Mouse (Mus musculus) hindbrain, embryonic 14.5 days (tissue): ENCODE measurements around the gene AC129217.1. TPM values are rescaled to one million over a fixed set of nuclear protein-coding genes. Genes with fewer than 3 reads are reported as not detected.

Source experiments
- ATAC-seq: fragments of 200-750 bp; cut with Nextera tagmentation; 2 replicates; pipeline ENCODE4 v1.8.0; 2017; ENCODE audit warnings: moderate number of reproducible peaks, mild to moderate bottlenecking, moderate TSS enrichment, moderate library complexity; ENCODE audit not compliant: low FRiP score
- DNase-seq: peaks from one replicate; pipeline ENCODE4 v3.0.0-alpha.2; 2015; ENCODE audit warnings: low spot score
- H3K27ac ChIP-seq: fragments of 300-500 bp; sonication (generic); 2 replicates; pipeline ENCODE4 v1.5.1; 2014; ENCODE audit warnings: mild to moderate bottlenecking, moderate library complexity
- H3K27me3 ChIP-seq: fragments of 300-500 bp; sonication (generic); 2 replicates; pipeline ENCODE4 v1.6.1; 2014; ENCODE audit warnings: mild to moderate bottlenecking, low read length, mixed read lengths; ENCODE audit not compliant: control insufficient read depth, insufficient read depth
- H3K36me3 ChIP-seq: fragments of 300-500 bp; sonication (generic); replicated peaks from 2 replicates; pipeline ENCODE4 v1.6.1; 2014; ENCODE audit not compliant: control insufficient read depth, insufficient read depth
- H3K4me1 ChIP-seq: fragments of 300-500 bp; sonication (generic); replicated peaks from 2 replicates; pipeline ENCODE4 v1.6.1; 2014; ENCODE audit warnings: antibody characterized with exemption, low read length, mixed read lengths; ENCODE audit not compliant: control insufficient read depth, insufficient read depth
- H3K4me2 ChIP-seq: fragments of 300-500 bp; sonication (generic); replicated peaks from 2 replicates; pipeline ENCODE4 v1.6.1; 2014; ENCODE audit warnings: mild to moderate bottlenecking, moderate library complexity
- H3K4me3 ChIP-seq: fragments of 300-500 bp; sonication (generic); replicated peaks from 2 replicates; pipeline ENCODE4 v1.5.1; 2014; ENCODE audit warnings: mild to moderate bottlenecking, low read length
- H3K9ac ChIP-seq: fragments of 300-500 bp; sonication (generic); 2 replicates; pipeline ENCODE4 v1.6.1; 2014
- H3K9me3 ChIP-seq: fragments of 300-500 bp; sonication (generic); 2 replicates; pipeline ENCODE4 v1.6.1; 2016; ENCODE audit warnings: low read length; ENCODE audit not compliant: control insufficient read depth
- WGBS: fragments of 180-500 bp; shearing (Covaris S2); extraction: QIAGEN DNeasy Blood & Tissue Kit; methylation state at CpG from one replicate; pipeline ENCODE4 v1.1.7; 2014; 5-methylcytosine and 5-hydroxymethylcytosine counted together
- polyA plus RNA-seq: library from polyadenylated mRNA; unstranded; fragments of >200 nt; fragmentation: Nextera tagmentation; extraction: Ambion mirVana; gene quantifications from 2 replicates; pipeline ENCODE4 v1.2.1, GENCODE M21; 2014

Gene AC129217.1
- polyA plus RNA-seq, 1 experiment from 2014 or later, result not detected

- H3K27ac ChIP-seq, result no peak overlapping the region
- peaks cover 37% of the 10 kb centered on the region for H3K36me3 ChIP-seq
- H3K4me1 ChIP-seq, result peaks cover 11% of the 10 kb centered on the region; the same call in 1 of the 2 replicates
- ATAC-seq, result no peak
- no peak for DNase-seq
- WGBS, result 85% methylated on average over 9 of the region's 9 CpGs
- H3K27me3 ChIP-seq, result no peaks in the 10 kb centered on the region
- H3K9me3 ChIP-seq, result no peaks in the 10 kb centered on the region
- peak overlapping the region; percentile 84 for H3K4me2 ChIP-seq
- H3K9ac ChIP-seq, result peak overlapping the region; percentile 22
- peak overlapping the region; percentile 44 for H3K4me3 ChIP-seq
Measured at GRCm38 (mm10) chr19:8803204-8803780, 26.3 kb upstream of the AC129217.1 start.

DNA sequence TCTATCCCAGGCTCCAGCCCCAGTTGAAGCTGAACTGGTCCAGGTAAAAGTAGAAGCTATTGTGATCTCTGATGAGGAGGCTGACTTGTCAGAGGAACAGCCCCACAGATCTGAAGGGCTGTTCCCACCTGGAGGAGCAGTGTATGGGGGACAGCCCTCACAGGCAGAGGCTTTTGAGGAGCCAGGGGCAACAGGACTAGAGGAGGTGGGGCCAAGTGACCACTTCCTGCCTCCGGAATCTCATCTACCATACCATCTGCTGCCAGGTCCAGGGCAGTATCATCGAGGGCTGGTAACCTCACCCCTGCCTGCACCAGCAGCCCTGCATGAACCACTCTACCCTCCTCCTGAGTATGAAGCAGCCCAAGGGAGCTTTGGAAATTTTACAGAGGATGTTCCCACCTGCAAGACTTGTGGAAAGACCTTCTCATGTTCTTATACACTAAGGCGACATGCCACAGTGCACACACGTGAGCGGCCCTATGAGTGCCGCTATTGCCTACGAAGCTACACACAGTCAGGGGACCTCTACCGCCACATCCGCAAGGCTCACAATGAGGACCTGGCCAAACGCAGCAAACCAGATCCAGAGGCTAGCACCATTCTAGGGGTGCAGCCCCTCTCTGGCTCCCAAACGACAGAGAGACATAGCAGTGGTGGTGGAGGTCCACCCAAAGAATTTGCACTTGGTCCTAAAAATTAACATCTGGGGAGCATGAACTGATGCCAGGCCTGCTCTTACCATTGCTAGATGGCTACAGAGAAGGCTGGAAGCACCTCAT is 25.5 kb upstream of the AC129217.1 start:
- H3K36me3 ChIP-seq, result peaks cover 45% of the 10 kb centered on the region
- ATAC-seq, result no peak
- no peaks in the 10 kb centered on the region for H3K27me3 ChIP-seq
- H3K27ac ChIP-seq, result no peak overlapping the region
- 90% methylated on average over 11 of the region's 11 CpGs for WGBS
- H3K9ac ChIP-seq, result no peak overlapping the region
- peaks cover 11% of the 10 kb centered on the region; the same call in 1 of the 2 replicates for H3K4me1 ChIP-seq
- DNase-seq, result no peak
- no peak overlapping the region for H3K4me3 ChIP-seq
- no peaks in the 10 kb centered on the region for H3K9me3 ChIP-seq
- no peak overlapping the region for H3K4me2 ChIP-seq

DNA sequence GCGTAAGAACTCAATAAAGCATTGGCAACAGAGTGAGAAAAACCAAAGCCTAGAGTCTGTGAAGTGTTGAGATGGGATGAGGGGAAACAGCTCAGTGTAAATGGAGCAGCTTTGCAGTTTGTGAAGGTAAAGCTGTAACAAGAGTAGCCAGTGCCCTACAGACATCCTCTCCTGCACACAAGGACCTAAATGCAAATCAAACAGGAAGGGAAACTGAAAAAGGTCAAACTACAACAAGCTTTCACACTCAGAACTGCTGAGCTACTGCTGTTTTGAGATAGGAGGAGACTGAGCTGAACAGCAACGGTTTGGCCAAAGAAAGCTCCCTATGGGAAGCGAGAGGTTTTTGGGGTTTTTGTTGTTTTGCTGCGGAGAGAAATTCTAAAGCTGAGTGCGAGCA is 22.8 kb upstream of the AC129217.1 start:
- no peaks in the 10 kb centered on the region for H3K9me3 ChIP-seq
- H3K27ac ChIP-seq, result no peak overlapping the region
- H3K4me1 ChIP-seq, result peaks cover 7% of the 10 kb centered on the region; the same call in 1 of the 2 replicates
- no peak overlapping the region for H3K4me3 ChIP-seq
- ATAC-seq (no peak), DNase-seq (no peak)
- peaks cover 66% of the 10 kb centered on the region for H3K36me3 ChIP-seq
- no peak overlapping the region for H3K4me2 ChIP-seq
- H3K9ac ChIP-seq, result no peak overlapping the region
- H3K27me3 ChIP-seq, result no peaks in the 10 kb centered on the region
- 94% methylated on average over 5 of the region's 5 CpGs for WGBS

GRCm38 (mm10) chr19:8815812-8816211 is 13.8 kb upstream of the AC129217.1 start:
- Histone ChIP-seq H3K9me3 (no peaks in the 10 kb centered on the region), H3K36me3 (peaks cover 45% of the 10 kb centered on the region)
- 75% methylated on average over 11 of the region's 11 CpGs for WGBS

DNA sequence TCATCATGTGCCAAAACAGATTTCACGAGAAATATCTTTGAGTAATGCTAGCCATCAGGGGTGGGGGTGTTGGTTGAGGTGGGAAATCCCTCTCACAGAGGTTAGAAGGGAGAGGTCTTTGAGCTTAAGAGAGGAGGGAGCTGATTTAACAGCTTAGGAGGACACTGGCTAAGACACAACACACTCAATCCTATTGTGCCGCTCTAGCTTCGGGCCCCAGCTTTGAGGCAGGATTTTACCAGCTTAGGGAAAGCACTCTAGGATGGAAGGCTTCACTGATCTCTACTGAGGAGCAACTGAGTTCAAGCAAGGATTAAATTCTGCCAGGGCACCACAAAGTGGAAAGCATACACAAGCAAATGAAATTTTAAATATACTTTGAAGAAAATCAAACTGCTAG is 12.6 kb upstream of the AC129217.1 start:
- Histone ChIP-seq H3K9ac (peak overlapping the region; percentile 84), H3K4me3 (0 out of 2 replicates have a peak overlapping the region, but pooled peaks have one; percentile 7), H3K27me3 (no peaks in the 10 kb centered on the region), H3K4me1 (peaks cover 32% of the 10 kb centered on the region), H3K4me2 (peak overlapping the region; percentile 76), H3K9me3 (no peaks in the 10 kb centered on the region), H3K36me3 (peaks cover 35% of the 10 kb centered on the region), H3K27ac (no peak overlapping the region)
- DNase-seq, result no peak
- ATAC-seq, result no peak
- WGBS, result 68% methylated on average over 3 of the region's 3 CpGs

More at GRCm38 (mm10) chr19:8815812-8816211, 13.8 kb upstream of the AC129217.1 start:
- peaks cover 22% of the 10 kb centered on the region for H3K4me1 ChIP-seq
- H3K4me2 ChIP-seq, result peak overlapping the region; percentile 17; the same call in 1 of the 2 replicates
- no peak overlapping the region for H3K27ac ChIP-seq
- H3K27me3 ChIP-seq, result no peaks in the 10 kb centered on the region
- ATAC-seq, result no peak
- no peak overlapping the region for H3K4me3 ChIP-seq
- no peak overlapping the region for H3K9ac ChIP-seq
- no peak for DNase-seq

- DNase-seq (no peak), ATAC-seq (no peak)
- Histone ChIP-seq H3K27me3 (no peaks in the 10 kb centered on the region), H3K4me3 (peak overlapping the region; percentile 90), H3K4me1 (peaks cover 45% of the 10 kb centered on the region), H3K36me3 (peaks cover 29% of the 10 kb centered on the region), H3K4me2 (peak overlapping the region; percentile 76), H3K9ac (peak overlapping the region; percentile 84), H3K27ac (peak overlapping the region; percentile 96), H3K9me3 (no peaks in the 10 kb centered on the region)
- 32% methylated on average over 14 of the region's 14 CpGs for WGBS
Measured at GRCm38 (mm10) chr19:8818301-8818798, 11.2 kb upstream of the AC129217.1 start.

DNA sequence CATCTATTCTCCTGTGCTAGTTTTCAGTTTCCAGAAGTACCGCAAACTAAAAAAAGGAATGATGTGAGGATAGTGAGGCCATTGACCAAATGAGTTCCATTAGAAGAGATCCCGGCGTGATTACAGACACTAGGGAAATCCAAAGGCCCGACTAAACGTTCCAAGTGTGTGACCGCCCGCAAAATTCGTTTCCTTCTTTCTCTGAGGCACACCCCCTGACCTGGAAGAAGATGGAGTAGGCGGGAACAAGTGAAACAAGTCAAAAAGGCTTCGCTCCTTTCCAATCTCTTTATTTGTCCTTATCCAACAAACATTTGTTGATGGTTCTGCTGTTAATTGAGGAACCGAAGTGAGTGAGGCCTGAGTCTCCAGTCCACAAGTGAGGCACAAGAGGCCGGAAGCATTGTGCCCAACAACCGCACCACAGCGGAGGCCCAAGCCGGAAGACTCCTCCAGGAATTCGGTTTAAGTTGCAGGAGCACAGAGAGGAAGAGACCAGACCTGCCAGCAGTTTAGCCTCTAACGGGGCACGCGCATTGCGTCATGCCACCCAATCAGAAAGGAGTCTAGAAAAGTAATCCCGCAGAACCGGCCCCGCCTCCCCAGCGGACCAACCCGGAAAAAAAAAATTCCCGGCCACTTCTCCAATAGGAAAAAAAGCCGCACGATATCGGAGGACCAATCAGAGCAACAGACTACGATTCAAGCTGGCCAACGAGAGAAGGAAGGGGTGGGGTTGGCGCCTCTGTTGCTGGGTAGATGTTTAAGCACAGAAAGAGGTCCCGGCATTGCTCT is 10.6 kb upstream of the AC129217.1 start, which contains the start of gene Ttc9c:
Gene Ttc9c, minus strand, starts transcription at position 533 of the 795 bp plus-strand sequence.
- peak; percentile 99 for DNase-seq
- peak within 1 kb of the TSS; percentile 96 for H3K27ac ChIP-seq
- under 1% methylated on average over 33 of the region's 33 CpGs for WGBS
- H3K9me3 ChIP-seq, result no peaks in the 10 kb centered on the region
- H3K27me3 ChIP-seq, result no peaks in the 10 kb centered on the region
- H3K4me1 ChIP-seq, result peaks cover 47% of the 10 kb centered on the region
- peak; percentile 93 for ATAC-seq
- peak within 1 kb of the TSS; percentile 76 for H3K4me2 ChIP-seq
- peak within 1 kb of the TSS; percentile 90 for H3K9ac ChIP-seq
- H3K36me3 ChIP-seq, result peaks cover 30% of the 10 kb centered on the region
- peak within 1 kb of the TSS; percentile 90 for H3K4me3 ChIP-seq

DNA sequence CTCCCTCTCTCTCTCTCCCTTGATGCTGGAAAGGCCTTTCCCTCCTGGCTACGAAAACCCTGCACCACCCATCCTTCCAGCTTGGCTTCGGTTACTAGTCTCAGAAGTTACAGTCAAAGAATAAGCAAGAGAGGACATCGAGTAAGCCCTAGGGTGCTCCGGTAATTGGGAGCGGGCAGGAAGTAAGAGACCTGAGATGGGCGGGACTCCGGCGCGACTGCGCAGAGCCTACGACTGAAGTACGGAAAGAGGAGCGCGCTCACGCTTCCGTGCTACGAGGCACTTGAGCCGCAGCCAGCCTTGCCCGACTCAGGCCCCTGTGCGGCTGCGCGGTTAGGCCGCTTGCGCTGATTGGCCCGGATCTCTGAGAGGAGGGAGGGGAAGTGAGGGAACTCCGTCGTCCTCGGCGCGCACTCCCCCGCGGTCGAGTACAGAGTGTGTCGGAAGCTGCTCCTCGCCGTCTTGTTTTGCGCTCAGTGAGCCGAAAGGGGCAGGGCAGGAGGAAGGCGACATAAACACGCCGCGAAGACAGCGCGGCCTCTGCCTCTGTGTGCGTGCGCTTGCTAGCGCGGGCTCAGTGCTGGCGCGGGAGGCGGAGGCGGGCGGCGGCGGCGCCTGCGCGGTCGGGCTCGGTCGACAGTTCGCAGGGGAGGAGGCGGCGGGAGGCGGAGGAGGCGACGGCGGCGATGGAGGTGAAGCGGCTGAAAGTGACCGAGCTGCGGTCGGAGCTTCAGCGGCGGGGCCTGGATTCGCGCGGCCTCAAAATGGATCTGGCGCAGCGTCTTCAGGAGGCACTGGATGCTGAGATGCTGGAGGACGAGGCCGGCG is 9.8 kb upstream of the AC129217.1 start, which contains the start of gene Hnrnpul2:
Gene Hnrnpul2, plus strand, starts transcription at position 415 of the 828 bp plus-strand sequence.
- Histone ChIP-seq H3K4me3 (peak within 1 kb of the TSS; percentile 90), H3K27me3 (no peaks in the 10 kb centered on the region), H3K27ac (peak within 1 kb of the TSS; percentile 96), H3K9me3 (no peaks in the 10 kb centered on the region), H3K36me3 (peaks cover 31% of the 10 kb centered on the region), H3K4me1 (peaks cover 47% of the 10 kb centered on the region), H3K9ac (peak within 1 kb of the TSS; percentile 90), H3K4me2 (peak within 1 kb of the TSS; percentile 76)
- WGBS, result under 1% methylated on average over 81 of the region's 83 CpGs
- DNase-seq, result peak; percentile 97
- ATAC-seq, result peak; percentile 96
